Mouse (Mus musculus): ENCODE data around the gene Trak1.
"Not testable (repeated sequence)": the region's sequence is repeated elsewhere in the genome, so short reads cannot be mapped to it uniquely, and the experiment has no call there.

The Trak1 gene

GRCm38 (mm10) chr9:121320433-121320832, 23.1 kb downstream of the Trak1 start:
- no peak for DNase-seq (ENCODE audit: low spot score)

- DNase-seq (ENCODE audit: low spot score), result no peak
These were observed 23.8 kb downstream of the Trak1 start for GRCm38 (mm10) chr9:121321118-121321517.

GRCm38 (mm10) chr9:121322034-121322433, 24.7 kb downstream of the Trak1 start:
- no peak for DNase-seq (ENCODE audit: low spot score)

- not testable (repeated sequence) for DNase-seq (ENCODE audit: low spot score)
These were observed 31.0 kb downstream of the Trak1 start for GRCm38 (mm10) chr9:121328342-121328741.

- DNase-seq (ENCODE audit: low spot score), result no peak
These were observed 31.9 kb downstream of the Trak1 start for GRCm38 (mm10) chr9:121329181-121329580.

- DNase-seq (ENCODE audit: low spot score), result no peak
These were observed 32.8 kb downstream of the Trak1 start for GRCm38 (mm10) chr9:121330065-121330464.

GRCm38 (mm10) chr9:121331438-121331837, 34.1 kb downstream of the Trak1 start:
- no peak for DNase-seq (ENCODE audit: low spot score)

GRCm38 (mm10) chr9:121331878-121332630, 34.8 kb downstream of the Trak1 start:
- no peak for DNase-seq (ENCODE audit: low spot score)

GRCm38 (mm10) chr9:121333559-121333958, 36.3 kb downstream of the Trak1 start:
- no peak for DNase-seq (ENCODE audit: low spot score)

GRCm38 (mm10) chr9:121334311-121334851, 37.1 kb downstream of the Trak1 start:
- DNase-seq (ENCODE audit: low spot score), result no peak

GRCm38 (mm10) chr9:121335568-121335967, 38.3 kb downstream of the Trak1 start:
- DNase-seq (ENCODE audit: low spot score), result no peak

GRCm38 (mm10) chr9:121336324-121336946, 39.1 kb downstream of the Trak1 start:
- no peak for DNase-seq (ENCODE audit: low spot score)

- DNase-seq (ENCODE audit: low spot score), result no peak
These were observed 40.1 kb downstream of the Trak1 start for GRCm38 (mm10) chr9:121337216-121337937.

GRCm38 (mm10) chr9:121337938-121338289, 40.6 kb downstream of the Trak1 start:
- no peak for DNase-seq (ENCODE audit: low spot score)

- no peak for DNase-seq (ENCODE audit: low spot score)
These were observed 44.5 kb downstream of the Trak1 start for GRCm38 (mm10) chr9:121341832-121342231.

- no peak for DNase-seq (ENCODE audit: low spot score)
These were observed 45.3 kb downstream of the Trak1 start for GRCm38 (mm10) chr9:121342510-121343110.

GRCm38 (mm10) chr9:121343122-121343876, 46.0 kb downstream of the Trak1 start:
- no peak for DNase-seq (ENCODE audit: low spot score)

- no peak for DNase-seq (ENCODE audit: low spot score)
These were observed 47.0 kb downstream of the Trak1 start for GRCm38 (mm10) chr9:121344344-121344743.

- DNase-seq (ENCODE audit: low spot score), result no peak
These were observed 48.3 kb downstream of the Trak1 start for GRCm38 (mm10) chr9:121345427-121346130.

GRCm38 (mm10) chr9:121346635-121347034, 49.3 kb downstream of the Trak1 start:
- DNase-seq (ENCODE audit: low spot score), result no peak

- peak; percentile 58 for DNase-seq (ENCODE audit: low spot score)
These were observed 50.7 kb downstream of the Trak1 start for GRCm38 (mm10) chr9:121347981-121348380.
